Mouse (Mus musculus) layer of hippocampus, adult 2 months (tissue): ENCODE measurements around the gene Hcrt. TPM values are rescaled to one million over a fixed set of nuclear protein-coding genes. Genes with fewer than 3 reads are reported as not detected.
"Not testable (repeated sequence)": the region's sequence is repeated elsewhere in the genome, so short reads cannot be mapped to it uniquely, and the experiment has no call there.

Experiments
- DNase-seq, 2 experiments: peaks; one replicate each; pipeline ENCODE4 v3.0.0; 2022; ENCODE audit warnings: low spot score in 2 of 2
- H3K27ac ChIP-seq: fragments of 200-600 bp; 2 replicates; pipeline ENCODE4 v1.8.1; 2022
- H3K4me3 ChIP-seq: fragments of 200-600 bp; 2 replicates; pipeline ENCODE4 v1.8.1; 2022; ENCODE audit warnings: mild to moderate bottlenecking
- CTCF ChIP-seq: fragments of 200-600 bp; conservative IDR thresholded peaks from 2 replicates; pipeline ENCODE4 v1.8.1; 2022; ENCODE audit warnings: antibody characterized with exemption, mild to moderate bottlenecking, moderate library complexity
- long read RNA-seq, 2 experiments: library from polyadenylated mRNA; stranded (forward); transcript quantifications; one replicate each; pipeline ENCODE4 v2.0.0; 2021; ENCODE audit warnings: borderline mapping rate in 2 of 2
- total RNA-seq, 2 experiments: library from RNA; stranded (reverse); gene quantifications; 2 replicates each; pipeline ENCODE4 v1.2.3; 2021

Hcrt gene
- total RNA-seq, result not detected
- long read RNA-seq, experiment 1, result 0 reads
- long read RNA-seq, experiment 2, partial matches to known transcripts, result 0 of 1 reads
- long read RNA-seq, experiment 2, other reads (novel, unspliced or antisense), result 1 of 1 reads

DNA sequence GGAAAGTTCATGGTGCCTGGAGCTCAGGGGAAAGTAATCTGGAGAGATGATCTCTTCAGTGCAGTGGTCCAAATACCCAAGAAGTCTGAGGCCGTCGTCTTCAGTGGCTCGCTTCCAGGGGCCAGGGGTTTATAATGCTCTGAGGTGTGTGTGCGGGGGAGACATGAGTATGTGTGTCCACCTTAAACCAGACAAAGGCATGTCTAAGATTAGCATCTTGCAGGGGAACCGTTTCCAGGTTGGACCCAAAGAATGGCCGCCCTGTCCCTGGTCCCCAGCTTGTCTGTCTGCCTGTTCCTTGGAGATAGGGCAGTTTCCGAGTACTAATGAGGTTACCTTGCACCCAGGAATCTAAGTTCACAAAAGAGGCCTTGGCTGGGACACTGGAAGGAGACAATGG, at the start of gene Hcrt:
Gene Hcrt (minus strand): TSS at position 101 of the 400 bp plus-strand sequence.
- no peak for DNase-seq
- Histone ChIP-seq H3K27ac (peak within 1 kb of the TSS; percentile 21), H3K4me3 (peak within 1 kb of the TSS; percentile 56)
- no peak for TF ChIP-seq CTCF

DNA sequence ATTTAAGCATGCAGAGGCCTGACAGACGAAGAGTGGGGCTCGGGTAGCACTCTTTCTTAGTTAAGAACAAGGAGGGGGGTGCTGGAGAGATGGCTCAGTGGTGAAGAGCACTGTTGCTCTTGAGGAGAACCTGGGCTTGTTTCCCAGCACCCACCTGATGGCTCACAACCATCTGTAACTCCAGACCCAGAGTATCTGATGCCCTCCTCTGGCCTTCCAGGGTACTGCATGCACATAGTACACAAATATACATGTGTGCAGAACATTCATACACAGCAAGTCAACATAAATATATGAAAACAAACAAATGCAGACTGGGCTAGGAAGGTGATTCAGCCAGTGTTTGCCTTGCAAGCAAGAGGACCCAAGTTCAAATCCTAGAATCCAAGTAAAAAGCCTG, 48.4 kb upstream of the Hcrt start:
- Histone ChIP-seq H3K27ac (no peak overlapping the region), H3K4me3 (no peak overlapping the region)
- DNase-seq, result no peak
- peak; percentile 57 for TF ChIP-seq CTCF

DNA sequence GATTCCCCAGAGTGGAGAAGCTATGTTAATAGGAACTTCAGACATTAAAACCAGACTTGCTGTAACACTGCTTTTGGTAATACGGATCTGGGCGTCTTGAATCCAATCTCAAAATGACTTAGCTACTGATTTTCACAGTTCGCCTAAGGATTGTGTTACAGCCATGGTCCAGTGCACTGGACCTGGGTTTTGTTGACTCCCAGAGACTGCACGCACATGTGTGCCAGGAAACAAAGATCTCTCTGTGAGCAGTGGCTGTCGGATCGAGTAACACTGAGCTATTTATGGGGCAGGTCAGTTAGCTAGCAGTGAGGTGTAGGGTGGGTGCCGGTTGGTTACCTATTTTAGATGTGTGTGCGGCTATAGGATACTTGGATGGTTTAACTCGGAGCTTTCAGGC, 47.8 kb upstream of the Hcrt start:
- H3K27ac ChIP-seq, result no peak overlapping the region
- no peak for TF ChIP-seq CTCF
- no peak overlapping the region for H3K4me3 ChIP-seq
- DNase-seq, result no peak

DNA sequence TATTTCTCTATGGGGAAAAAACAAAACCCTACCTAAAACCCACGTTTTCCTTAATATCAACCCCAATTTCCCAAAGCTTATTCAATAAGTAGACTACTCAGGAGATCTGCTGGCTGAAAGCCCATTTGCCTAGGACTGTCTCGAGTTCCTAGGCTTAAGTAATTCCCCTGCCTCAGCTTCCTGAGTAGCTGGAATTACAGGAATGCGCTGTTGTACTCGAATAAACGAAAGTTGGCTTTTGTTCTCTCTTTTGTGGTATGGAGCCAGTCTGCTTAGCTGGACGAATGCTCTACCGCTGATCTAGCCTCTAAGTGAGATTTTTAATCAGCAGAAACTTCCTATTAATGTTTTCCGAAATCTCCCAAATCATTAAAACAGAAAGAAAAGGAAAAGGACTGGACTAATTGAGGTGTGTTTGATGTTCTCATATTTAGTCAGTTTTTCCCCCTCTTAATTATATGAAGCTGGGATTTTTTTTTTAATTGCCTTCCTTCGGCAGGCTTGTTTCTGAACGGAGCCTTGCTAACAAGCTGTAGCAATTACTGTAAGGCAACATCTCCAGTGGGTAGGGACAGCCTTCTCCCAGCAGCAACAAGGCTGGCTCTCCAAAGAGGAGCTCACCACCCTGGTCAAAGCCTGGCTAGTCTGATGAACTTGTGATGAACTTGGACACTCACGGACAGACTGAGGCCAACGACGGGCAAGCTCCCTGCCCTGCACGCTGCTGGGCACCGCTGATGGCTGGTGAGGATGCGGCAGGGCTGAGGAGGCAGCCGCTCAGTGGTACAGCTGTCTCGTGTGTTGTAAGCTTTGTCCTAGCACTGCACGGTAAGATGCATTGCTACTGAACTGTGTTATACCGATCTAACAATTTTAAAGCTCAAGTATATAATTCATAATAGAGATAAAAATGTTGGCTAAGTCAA, 43.9 kb upstream of the Hcrt start:
- DNase-seq, result no peak
- no peak for TF ChIP-seq CTCF
- Histone ChIP-seq H3K4me3 (no peak overlapping the region), H3K27ac (no peak overlapping the region)

DNA sequence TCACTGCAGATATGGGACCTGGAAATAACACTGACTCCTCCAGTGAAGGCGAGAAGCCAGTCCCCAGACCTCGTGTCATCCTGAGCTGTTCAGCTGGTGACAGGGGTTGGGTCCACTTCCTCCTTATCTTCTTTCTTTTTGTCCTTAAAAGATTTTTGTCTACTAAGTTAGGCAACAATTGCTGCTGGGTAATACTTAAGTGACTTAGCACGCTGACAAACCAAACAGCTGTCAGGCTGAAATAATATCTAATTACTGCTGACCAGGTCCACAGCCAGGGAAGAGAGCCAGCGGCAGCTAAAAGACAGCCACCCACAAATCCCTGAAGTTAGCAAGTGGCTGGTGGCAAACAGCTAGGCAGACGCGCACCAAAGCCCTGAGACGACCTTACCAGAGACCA, 42.8 kb upstream of the Hcrt start:
- TF ChIP-seq CTCF, result no peak
- H3K4me3 ChIP-seq, result no peak overlapping the region
- H3K27ac ChIP-seq, result no peak overlapping the region
- no peak for DNase-seq

- DNase-seq, result no peak
- no peak overlapping the region for H3K27ac ChIP-seq
- H3K4me3 ChIP-seq, result no peak overlapping the region
- no peak for TF ChIP-seq CTCF
Measured at GRCm38 (mm10) chr11:100804409-100804808, 41.7 kb upstream of the Hcrt start.

GRCm38 (mm10) chr11:100799426-100799825, 36.7 kb upstream of the Hcrt start:
- no peak overlapping the region for H3K27ac ChIP-seq
- no peak for DNase-seq
- no peak for TF ChIP-seq CTCF

DNA sequence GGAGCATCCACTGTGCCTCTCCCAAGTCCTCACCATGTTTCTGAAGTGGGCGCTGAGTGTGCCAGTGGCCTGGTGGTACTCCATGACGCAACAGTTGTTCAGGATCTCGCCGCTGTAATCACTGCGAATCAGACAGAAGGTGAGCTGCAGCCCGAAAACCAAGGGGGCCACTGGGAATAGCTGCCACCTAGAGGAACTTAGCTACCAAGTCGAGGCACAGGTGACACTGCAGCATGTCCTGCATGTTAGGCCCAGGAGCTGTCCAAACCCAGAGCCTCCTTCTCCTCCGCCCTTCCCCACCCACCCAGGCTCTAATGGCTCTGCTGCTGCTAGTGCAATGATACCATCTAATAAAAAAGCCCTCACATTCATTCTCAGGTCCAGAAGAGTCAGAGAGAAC, 33.9 kb upstream of the Hcrt start:
- no peak for DNase-seq
- H3K4me3 ChIP-seq, result no peak overlapping the region
- no peak overlapping the region for H3K27ac ChIP-seq
- TF ChIP-seq CTCF, result no peak

More at GRCm38 (mm10) chr11:100799426-100799825, 36.7 kb upstream of the Hcrt start:
- no peak overlapping the region for H3K4me3 ChIP-seq

DNA sequence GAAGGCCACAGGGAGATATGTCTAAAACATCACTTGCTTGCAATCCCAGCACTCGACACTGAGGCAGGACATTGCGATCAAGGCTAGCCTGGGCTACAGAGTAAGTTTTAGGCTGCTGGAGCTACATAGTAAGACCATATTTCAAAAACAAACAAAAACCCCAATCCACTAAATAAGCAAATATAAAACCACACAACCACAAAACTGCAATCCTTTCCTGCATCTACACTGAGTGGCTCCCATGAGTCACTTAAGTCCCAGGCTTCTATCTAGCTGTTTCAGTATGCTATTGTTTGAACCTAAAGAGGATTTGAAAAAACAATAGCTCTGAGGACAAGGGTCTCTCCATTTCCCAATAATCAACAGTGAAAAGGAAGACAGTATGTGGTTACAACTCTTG, 32.7 kb upstream of the Hcrt start:
- Histone ChIP-seq H3K4me3 (no peak overlapping the region), H3K27ac (no peak overlapping the region)
- no peak for TF ChIP-seq CTCF
- no peak for DNase-seq

GRCm38 (mm10) chr11:100791457-100792049, 28.8 kb upstream of the Hcrt start:
- DNase-seq, result no peak
- TF ChIP-seq CTCF, result no peak
- Histone ChIP-seq H3K4me3 (no peak overlapping the region), H3K27ac (peak overlapping the region; percentile 43; the same call in 1 of the 2 replicates)

GRCm38 (mm10) chr11:100790644-100791043, 27.9 kb upstream of the Hcrt start:
- H3K27ac ChIP-seq, result peak overlapping the region; percentile 67; the same call in 1 of the 2 replicates
- not testable (repeated sequence) for H3K4me3 ChIP-seq
- peak in 1 of 2 experiments; percentile 27 for DNase-seq

GRCm38 (mm10) chr11:100789702-100790101, 27.0 kb upstream of the Hcrt start:
- TF ChIP-seq CTCF, result no peak
- no peak for DNase-seq
- Histone ChIP-seq H3K4me3 (no peak overlapping the region), H3K27ac (no peak overlapping the region)

- DNase-seq, result no peak
- no peak for TF ChIP-seq CTCF
- no peak overlapping the region for H3K4me3 ChIP-seq
- H3K27ac ChIP-seq, result no peak overlapping the region
Measured at GRCm38 (mm10) chr11:100785774-100786173, 23.0 kb upstream of the Hcrt start.
